Mouse (Mus musculus) 3T3-L1 (cell line): ENCODE measurements around the gene Cfap73.

ENCODE experiments used
- DNase-seq: peaks from one replicate; pipeline ENCODE4 v3.0.0-alpha.2; 2015; ENCODE audit warnings: low read depth, low spot score

The Cfap73 gene

GRCm38 (mm10) chr5:120634131-120634530 lies at the start of gene Cfap73:
Gene Cfap73, minus strand, starts transcription at chr5:120634235.
- DNase-seq = no peak

- DNase-seq = no peak
Observed at GRCm38 (mm10) chr5:120682982-120683771, 49.1 kb upstream of the Cfap73 start.

GRCm38 (mm10) chr5:120680918-120681317 lies 46.9 kb upstream of the Cfap73 start:
- no peak for DNase-seq

- DNase-seq = peak; percentile 35
Observed at GRCm38 (mm10) chr5:120679676-120680555, 45.9 kb upstream of the Cfap73 start.

- peak; percentile 21 for DNase-seq
Observed at GRCm38 (mm10) chr5:120677516-120677915, 43.5 kb upstream of the Cfap73 start.

GRCm38 (mm10) chr5:120674229-120675145 lies 40.5 kb upstream of the Cfap73 start:
- DNase-seq = no peak

- DNase-seq = peak; percentile 74
Observed at GRCm38 (mm10) chr5:120673626-120674025, 39.6 kb upstream of the Cfap73 start.

- DNase-seq = no peak
Observed at GRCm38 (mm10) chr5:120671865-120672264, 37.8 kb upstream of the Cfap73 start.

GRCm38 (mm10) chr5:120670132-120670531 lies 36.1 kb upstream of the Cfap73 start:
- DNase-seq = no peak

- DNase-seq = no peak
Observed at GRCm38 (mm10) chr5:120668761-120669160, 34.7 kb upstream of the Cfap73 start.

GRCm38 (mm10) chr5:120664888-120665287 lies 30.9 kb upstream of the Cfap73 start:
- DNase-seq = no peak

GRCm38 (mm10) chr5:120660816-120661215 lies 26.8 kb upstream of the Cfap73 start:
- no peak for DNase-seq

- DNase-seq = peak; percentile 31
Observed at GRCm38 (mm10) chr5:120656281-120656751, 22.3 kb upstream of the Cfap73 start.

GRCm38 (mm10) chr5:120653873-120654272 lies 19.8 kb upstream of the Cfap73 start:
- no peak for DNase-seq

- no peak for DNase-seq
Observed at GRCm38 (mm10) chr5:120652915-120653701, 19.1 kb upstream of the Cfap73 start.

GRCm38 (mm10) chr5:120651230-120651629 lies 17.2 kb upstream of the Cfap73 start:
- no peak for DNase-seq

- DNase-seq = no peak
Observed at GRCm38 (mm10) chr5:120649938-120650337, 15.9 kb upstream of the Cfap73 start.

- no peak for DNase-seq
Observed at GRCm38 (mm10) chr5:120649374-120649933, 15.4 kb upstream of the Cfap73 start.

GRCm38 (mm10) chr5:120648569-120649373 lies 14.7 kb upstream of the Cfap73 start, which contains the start of gene Rasal1:
Gene Rasal1, plus strand, starts transcription at chr5:120648812.
- no peak for DNase-seq
